Mouse (Mus musculus): Measurements from ENCODE around the gene Tinf2. TPM values are rescaled to one million over a fixed set of nuclear protein-coding genes. Genes with fewer than 3 reads are reported as not detected.

Tinf2 gene
- total RNA-seq, 2 experiments from 2014 or later, result 13.0 to 13.4 TPM

- peak; percentile 30 to 31 for DNase-seq
Observed at GRCm38 (mm10) chr14:55634874-55635522, 46.6 kb downstream of the Tinf2 start.

- no peak for DNase-seq
Observed at GRCm38 (mm10) chr14:55629312-55629711, 52.3 kb downstream of the Tinf2 start.

GRCm38 (mm10) chr14:55628077-55628827 is 53.4 kb downstream of the Tinf2 start:
- no peak for DNase-seq

Other genes with a start within 250 kb of the Tinf2 start
- 10 to 100 TPM; 22.0 to 23.3 TPM for gene Dhrs4, start 203.1 kb downstream of the Tinf2 start, total RNA-seq (2021)
- gene Carmil3, start 191.2 kb downstream of the Tinf2 start, total RNA-seq (2021), result 10 to 100 TPM; 59.2 to 60.3 TPM
- gene Cpne6, start 171.4 kb downstream of the Tinf2 start, total RNA-seq (2021), result 100 to 1,000 TPM; 696 to 698 TPM
- 1 to 10 TPM; 1.6 to 5.6 TPM for gene Nrl, start 156.8 kb downstream of the Tinf2 start, total RNA-seq (2021)
- gene Pck2, start 141.6 kb downstream of the Tinf2 start, total RNA-seq (2021), result 10 to 100 TPM; 42.6 to 45.8 TPM
- gene Dcaf11, start 121.8 kb downstream of the Tinf2 start, total RNA-seq (2021), result 10 to 100 TPM; 82.5 to 83.2 TPM
- gene A730061H03Rik, start 121.4 kb downstream of the Tinf2 start, total RNA-seq (2021), result 1 to 10 TPM; 1.3 to 1.4 TPM
- gene Fitm1, start 106.2 kb downstream of the Tinf2 start, total RNA-seq (2021), result not detected
- 10 to 100 TPM; 50.3 to 50.4 TPM for gene Psme1, start 103.7 kb downstream of the Tinf2 start, total RNA-seq (2021)
- 10 to 100 TPM; 46.1 to 50.7 TPM for gene Emc9, start 96.5 kb downstream of the Tinf2 start, total RNA-seq (2021)
- 10 to 100 TPM; 43.2 to 44.6 TPM for gene Psme2, start 90.7 kb downstream of the Tinf2 start, total RNA-seq (2021)
- 10 to 100 TPM; 29.5 to 41.0 TPM for gene Rnf31, start 90.1 kb downstream of the Tinf2 start, total RNA-seq (2021)
- 10 to 100 TPM; 13.9 to 16.2 TPM for gene Irf9, start 78.2 kb downstream of the Tinf2 start, total RNA-seq (2021)
- 1 to 10 TPM in 1 of 2 experiments, under 1 TPM in 1; 0.88 to 1.8 TPM for gene Rec8, start 63.8 kb downstream of the Tinf2 start, total RNA-seq (2021)
- gene Ipo4, start 45.9 kb downstream of the Tinf2 start, total RNA-seq (2021), result 100 to 1,000 TPM; 108 to 119 TPM
- 1 to 10 TPM; 5.3 to 5.6 TPM for gene Gm49378, start 43.9 kb downstream of the Tinf2 start, total RNA-seq (2021)
- 10 to 100 TPM; 43.4 to 44.3 TPM for gene Tm9sf1, start 38.0 kb downstream of the Tinf2 start, total RNA-seq (2021)
- gene Tssk4, start 31.6 kb downstream of the Tinf2 start, total RNA-seq (2021), result 1 to 10 TPM; 1.3 to 1.7 TPM
- 10 to 100 TPM; 46.4 to 49.9 TPM for gene Mdp1, start 21.3 kb downstream of the Tinf2 start, total RNA-seq (2021)
- gene Gmpr2, start 9.9 kb downstream of the Tinf2 start, total RNA-seq (2021), result 10 to 100 TPM; 24.4 to 27.9 TPM
- gene Nedd8, start 9.7 kb downstream of the Tinf2 start, total RNA-seq (2021), result 100 to 1,000 TPM; 328 to 337 TPM
- under 1 TPM in 1 of 2 experiments, not detected in 1; 0.28 TPM for gene Tgm1, start 32.1 kb upstream of the Tinf2 start, total RNA-seq (2021)
- 10 to 100 TPM; 42.8 to 43.8 TPM for gene Rabggta, start 40.4 kb upstream of the Tinf2 start, total RNA-seq (2021)
- 10 to 100 TPM; 82.7 to 83.2 TPM for gene Dhrs1, start 63.9 kb upstream of the Tinf2 start, total RNA-seq (2021)
- 10 to 100 TPM; 10.6 to 14.2 TPM for gene Nop9, start 63.9 kb upstream of the Tinf2 start, total RNA-seq (2021)
- gene Cideb, start 76.6 kb upstream of the Tinf2 start, total RNA-seq (2021), result 1 to 10 TPM; 1.2 to 1.6 TPM
- gene Ltb4r2, start 79.6 kb upstream of the Tinf2 start, total RNA-seq (2021), result under 1 TPM; 0.10 to 0.20 TPM
- not detected for gene Ltb4r1, start 84.1 kb upstream of the Tinf2 start, total RNA-seq (2021)
- gene Adcy4, start 102.3 kb upstream of the Tinf2 start, total RNA-seq (2021), result 1 to 10 TPM; 2.5 to 3.2 TPM
- 1 to 10 TPM; 1.1 to 1.9 TPM for gene Ripk3, start 107.0 kb upstream of the Tinf2 start, total RNA-seq (2021)
- gene Nfatc4, start 141.3 kb upstream of the Tinf2 start, total RNA-seq (2021), result 1 to 10 TPM; 1.2 to 1.9 TPM
- gene Nynrin, start 172.2 kb upstream of the Tinf2 start, total RNA-seq (2021), result 1 to 10 TPM; 6.7 to 7.3 TPM
- gene Cbln3, start 202.6 kb upstream of the Tinf2 start, total RNA-seq (2021), result under 1 TPM; 0.37 to 0.43 TPM
- gene Khnyn, start 203.1 kb upstream of the Tinf2 start, total RNA-seq (2021), result 10 to 100 TPM; 10.6 to 11.7 TPM
- gene Sdr39u1, start 218.5 kb upstream of the Tinf2 start, total RNA-seq (2021), result 10 to 100 TPM; 68.5 to 70.7 TPM